In the genomic region with DNA sequence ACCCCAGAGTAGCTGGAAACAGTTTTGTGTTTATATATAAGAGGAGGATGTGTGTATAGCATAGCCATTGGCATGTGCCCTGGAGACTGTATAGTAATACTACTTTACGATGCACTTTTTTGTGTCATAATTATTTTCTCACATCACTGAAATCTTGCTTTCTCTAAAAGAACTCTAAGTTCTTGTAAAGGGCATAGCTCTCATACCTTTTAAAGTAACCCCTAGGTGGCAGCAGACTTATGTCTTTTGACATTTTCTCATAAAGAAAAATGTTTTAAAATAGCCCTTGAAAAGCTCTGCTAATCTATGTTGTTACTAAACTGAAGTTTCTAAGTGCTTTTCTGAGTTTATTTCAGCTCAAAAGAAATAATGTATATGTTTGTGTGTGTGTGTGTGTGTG, we compare ENCODE assay signal across 10 mouse cellular contexts. TPM values are rescaled to one million over a fixed set of nuclear protein-coding genes. Genes with fewer than 3 reads are reported as not detected.
DNase-seq lines count a peak whose midpoint lies in the region; ATAC-seq and TF ChIP-seq lines count a peak whose summit lies in the region.
"Had no signal": no experiment of that assay in that cellular context is flagged by ENCODE, and none has a peak within 500 bp of the region (broad histone marks: within the 10 kb centered on the region; RNA-seq: fewer than 3 reads in every experiment).

No protein-coding gene starts in this region.

- no peak for TF ChIP-seq EP300 in liver, embryonic 14.5 days (IDR thresholded peaks at IDR 0.05; ENCODE audit: low read depth)

- H3K9me3 ChIP-seq in forebrain, embryonic 14.5 days (replicated peaks; ENCODE audit: control insufficient read depth, low read length): no peaks in the 10 kb centered on the region
- H3K9me3 ChIP-seq in forebrain, embryonic 10.5 days: no peaks in the 10 kb centered on the region
- no peaks in the 10 kb centered on the region for H3K9me3 ChIP-seq in liver, embryonic 14.5 days (ENCODE audit: control insufficient read depth, low read length)
- H3K9me3 ChIP-seq: embryonic facial prominence, embryonic 12.5 days; G1E had no signal

- peak; percentile 93 for DNase-seq in forebrain, embryonic 14.5 days (ENCODE audit: low spot score)
- DNase-seq in forebrain, embryonic 10.5 days (ENCODE audit: extremely low spot score, low spot score): no peak
- peak in 1 of 3 experiments; percentile 1 for DNase-seq in liver, embryonic 14.5 days (ENCODE audit: low read depth in 3 of 3, low spot score in 3 of 3)
- no peak for DNase-seq in liver
- peak; percentile 14 for DNase-seq in c-Kit-positive CD71-negative TER-119-negative erythroid progenitor cells, embryonic 14.5 days (ENCODE audit: low read depth)
- DNase-seq in retina, postnatal 7 days (ENCODE audit: low read depth, low spot score): peak; percentile 32
- no peak for DNase-seq in cerebellum, postnatal 36 days
- no peak for DNase-seq in adrenal gland, adult 8-10 months

- no peaks in the 10 kb centered on the region for H3K27me3 ChIP-seq in forebrain, embryonic 14.5 days (replicated peaks; ENCODE audit: control insufficient read depth, insufficient read depth, low read length)
- H3K27me3 ChIP-seq in forebrain, embryonic 10.5 days (ENCODE audit: poor library complexity, severe bottlenecking): peaks cover 12% of the 10 kb centered on the region; the same call in 1 of the 2 replicates
- no peaks in the 10 kb centered on the region for H3K27me3 ChIP-seq in liver, embryonic 14.5 days (ENCODE audit: control insufficient read depth, insufficient read depth, low read length)
- H3K27me3 ChIP-seq: embryonic facial prominence, embryonic 12.5 days had no signal

- WGBS in forebrain, embryonic 14.5 days: 85% methylated on average over 1 of the region's 1 CpGs
- 84% methylated on average over 1 of the region's 1 CpGs for WGBS in forebrain, embryonic 10.5 days
- 80% methylated on average over 1 of the region's 1 CpGs for WGBS in liver, embryonic 14.5 days (ENCODE audit: insufficient replicate concordance)

- no peak overlapping the region for H3K9ac ChIP-seq in forebrain, embryonic 14.5 days (ENCODE audit: low read length)
- no peak overlapping the region for H3K9ac ChIP-seq in liver, embryonic 14.5 days (replicated peaks)
- H3K9ac ChIP-seq: embryonic facial prominence, embryonic 12.5 days had no signal

- peak; percentile 9; the same call in 1 of the 2 replicates for TF ChIP-seq CTCF in liver, embryonic 14.5 days (IDR thresholded peaks at IDR 0.05; ENCODE audit: low read depth)

- H3K4me1 ChIP-seq in forebrain, embryonic 14.5 days (ENCODE audit: control insufficient read depth, insufficient read depth, low read length): no peaks in the 10 kb centered on the region
- no peaks in the 10 kb centered on the region for H3K4me1 ChIP-seq in forebrain, embryonic 10.5 days
- no peaks in the 10 kb centered on the region for H3K4me1 ChIP-seq in liver, embryonic 14.5 days (replicated peaks; ENCODE audit: control insufficient read depth in 2 of 2, insufficient read depth in 2 of 2, low read length in 1 of 2)
- H3K4me1 ChIP-seq: embryonic facial prominence, embryonic 12.5 days had no signal

- peaks cover 75% of the 10 kb centered on the region for H3K36me3 ChIP-seq in forebrain, embryonic 14.5 days (ENCODE audit: control insufficient read depth, insufficient read depth, low read length)
- H3K36me3 ChIP-seq in forebrain, embryonic 10.5 days (replicated peaks): peaks cover 89% of the 10 kb centered on the region
- peaks cover 18% of the 10 kb centered on the region for H3K36me3 ChIP-seq in liver, embryonic 14.5 days (replicated peaks; ENCODE audit: control insufficient read depth, insufficient read depth, low read depth)

- peak; percentile 12; the same call in 1 of the 2 replicates for ATAC-seq in forebrain, embryonic 14.5 days
- no peak for ATAC-seq in liver, embryonic 14.5 days (ENCODE audit: insufficient read depth)

- no peak overlapping the region for H3K4me2 ChIP-seq in forebrain, embryonic 14.5 days (ENCODE audit: low read length)
- no peak overlapping the region for H3K4me2 ChIP-seq in liver, embryonic 14.5 days (ENCODE audit: low read depth)
- H3K4me2 ChIP-seq: embryonic facial prominence, embryonic 12.5 days had no signal

- no peak overlapping the region for H3K27ac ChIP-seq in forebrain, embryonic 14.5 days (ENCODE audit: low read depth, low read length)
- H3K27ac ChIP-seq in forebrain, embryonic 10.5 days: no peak overlapping the region
- H3K27ac ChIP-seq in liver, embryonic 14.5 days: no peak overlapping the region
- H3K27ac ChIP-seq: embryonic facial prominence, embryonic 12.5 days had no signal

- H3K4me3 ChIP-seq in forebrain, embryonic 14.5 days (ENCODE audit: low read depth, low read length): no peak overlapping the region
- H3K4me3 ChIP-seq in forebrain, embryonic 10.5 days: no peak overlapping the region
- H3K4me3 ChIP-seq in liver, embryonic 14.5 days (ENCODE audit: insufficient read depth in 1 of 2, low read depth in 2 of 2, low read length in 2 of 2): no peak overlapping the region
- H3K4me3 ChIP-seq: embryonic facial prominence, embryonic 12.5 days had no signal

RNA-seq across cellular contexts. Expression of a gene that starts 49.9 kb away (rescaled TPM):
- 43.0 and 55.6 TPM in 2 replicates for polyA plus RNA-seq in forebrain, embryonic 14.5 days (2014; fragmentation: Nextera tagmentation; extraction: Ambion mirVana)
- polyA plus RNA-seq in forebrain, embryonic 10.5 days (2016; fragmentation: Nextera tagmentation; extraction: Ambion mirVana): 44.6 and 44.7 TPM in 2 replicates
- polyA plus RNA-seq in liver, embryonic 14.5 days (2012; rRNA removed): 5.1 and 9.6 TPM in 2 replicates
- 17.0 and 20.5 TPM in 2 replicates for polyA plus RNA-seq in liver, embryonic 14.5 days (2014; fragmentation: Nextera tagmentation; extraction: Ambion mirVana)
- 10 to 100 TPM; 76.1 to 85.5 (median 81.6) TPM for total RNA-seq in adrenal gland, adult 8-10 months (2022)

Comparison
In these comparisons a context has a peak if more than half of its experiments do, and no peak if none do; other contexts are left out.
1. DNase-seq: peak in forebrain, embryonic 14.5 days (single experiment), c-Kit-positive CD71-negative TER-119-negative erythroid progenitor cells, embryonic 14.5 days (single experiment) and retina, postnatal 7 days (single experiment); none in forebrain, embryonic 10.5 days (single experiment), liver (single experiment), cerebellum, postnatal 36 days (0 of 2) and adrenal gland, adult 8-10 months (single experiment).